Mouse (Mus musculus) intestine, postnatal 0 days (tissue): ENCODE data around the gene Triobp. TPM values are rescaled to one million over a fixed set of nuclear protein-coding genes. Genes with fewer than 3 reads are reported as not detected.

Experiments used
- ATAC-seq: fragments of 200-750 bp; cut with Nextera tagmentation; 2 replicates; pipeline ENCODE4 v1.8.0; 2017; ENCODE audit warnings: mild to moderate bottlenecking, moderate TSS enrichment, moderate library complexity
- H3K27ac ChIP-seq: fragments of 300-500 bp; sonication (generic); 2 replicates; pipeline ENCODE4 v1.5.1; 2014; ENCODE audit warnings: mild to moderate bottlenecking, low read depth, low read length, moderate library complexity
- H3K27me3 ChIP-seq: fragments of 300-500 bp; sonication (generic); replicated peaks from 2 replicates; pipeline ENCODE4 v1.6.1; 2014; ENCODE audit warnings: low read length, mixed read lengths; ENCODE audit not compliant: control insufficient read depth, insufficient read depth
- H3K36me3 ChIP-seq: fragments of 300-500 bp; sonication (generic); 2 replicates; pipeline ENCODE4 v1.6.1; 2014; ENCODE audit warnings: mild to moderate bottlenecking, moderate library complexity; ENCODE audit not compliant: control insufficient read depth, insufficient read depth
- H3K4me1 ChIP-seq: fragments of 300-500 bp; sonication (generic); replicated peaks from 2 replicates; pipeline ENCODE4 v1.6.1; 2014; ENCODE audit warnings: antibody characterized with exemption, low read length, mixed read lengths; ENCODE audit not compliant: control insufficient read depth, insufficient read depth
- H3K4me2 ChIP-seq: fragments of 300-500 bp; sonication (generic); replicated peaks from 2 replicates; pipeline ENCODE4 v1.6.1; 2014; ENCODE audit warnings: low read depth, mild to moderate bottlenecking, moderate library complexity
- H3K4me3 ChIP-seq: fragments of 300-500 bp; sonication (generic); 2 replicates; pipeline ENCODE4 v1.5.1; 2014; ENCODE audit warnings: low read depth, low read length
- H3K9ac ChIP-seq: fragments of 300-500 bp; sonication (generic); 2 replicates; pipeline ENCODE4 v1.6.1; 2014; ENCODE audit warnings: mild to moderate bottlenecking, low read depth, low read length
- H3K9me3 ChIP-seq: fragments of 300-500 bp; sonication (generic); 2 replicates; pipeline ENCODE4 v1.6.1; 2016; ENCODE audit warnings: mixed run types; ENCODE audit not compliant: control insufficient read depth
- CTCF ChIP-seq: sonication (generic); IDR thresholded peaks from 2 replicates; pipeline ENCODE4 v1.5.1; 2016; ENCODE audit warnings: low read depth, mild to moderate bottlenecking, control low read depth, antibody characterized with exemption, moderate library complexity
- WGBS: fragments of 180-500 bp; shearing (Covaris S2); extraction: QIAGEN DNeasy Blood & Tissue Kit; methylation state at CpG from one replicate; pipeline ENCODE4 v1.1.7; 2014; 5-methylcytosine and 5-hydroxymethylcytosine counted together
- polyA plus RNA-seq: library from polyadenylated mRNA; unstranded; fragments of >200 nt; fragmentation: Nextera tagmentation; extraction: Ambion mirVana; gene quantifications from 2 replicates; pipeline ENCODE4 v1.2.1, GENCODE M21; 2015

The Triobp gene
- polyA plus RNA-seq, 1 experiment from 2014 or later = 39.4 TPM

DNA sequence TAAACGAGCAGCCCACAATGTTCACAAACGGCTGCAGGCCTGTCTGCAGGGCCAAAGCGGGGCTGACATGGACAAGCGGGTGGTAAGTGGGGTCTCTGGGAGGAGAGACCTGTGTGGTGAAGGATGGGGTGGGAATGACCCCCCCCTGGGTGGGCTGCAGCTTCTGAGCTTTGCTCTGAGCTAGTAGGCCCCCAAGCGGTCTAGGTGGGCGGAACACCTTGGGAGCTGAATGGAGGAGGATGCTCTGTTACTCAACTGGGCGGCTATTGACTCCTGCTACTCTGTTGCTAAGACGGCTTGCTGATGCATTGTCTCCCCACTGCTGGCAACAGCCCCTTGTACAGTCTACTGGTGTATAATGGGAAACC is 46.1 kb upstream of the Triobp start:
- Histone ChIP-seq H3K9ac (no peak overlapping the region), H3K9me3 (no peaks in the 10 kb centered on the region), H3K4me2 (peak overlapping the region; percentile 88), H3K36me3 (peaks cover 11% of the 10 kb centered on the region; the same call in 1 of the 2 replicates), H3K27me3 (no peaks in the 10 kb centered on the region), H3K4me1 (peaks cover 14% of the 10 kb centered on the region), H3K27ac (no peak overlapping the region), H3K4me3 (no peak overlapping the region)
- no peak for ATAC-seq
- WGBS = 61% methylated on average over 8 of the region's 8 CpGs
- TF ChIP-seq CTCF = peak; percentile 22

DNA sequence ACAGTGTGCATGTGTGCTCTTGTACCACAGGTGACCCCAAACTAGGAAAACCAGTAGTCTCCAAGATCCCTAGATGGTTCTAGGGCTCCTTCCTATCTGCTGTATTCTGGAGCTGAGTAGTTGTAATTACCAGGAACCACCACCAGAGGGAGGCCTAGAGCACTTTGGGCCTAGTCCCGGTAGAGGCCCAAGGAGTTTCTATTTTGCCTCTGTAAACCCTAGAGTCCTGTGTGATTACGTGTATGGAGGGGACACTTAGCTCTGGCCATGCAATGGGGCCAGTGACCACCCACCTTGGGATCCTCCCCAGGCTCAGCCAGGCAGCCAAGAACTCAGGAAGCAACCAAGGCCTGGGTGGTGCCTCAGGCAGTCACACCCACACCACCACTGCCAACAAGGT is 44.3 kb upstream of the Triobp start:
- 0 out of 2 replicates have a peak, but pooled peaks have one; percentile 28 for ATAC-seq
- peaks cover 29% of the 10 kb centered on the region; the same call in 1 of the 2 replicates for H3K36me3 ChIP-seq

DNA sequence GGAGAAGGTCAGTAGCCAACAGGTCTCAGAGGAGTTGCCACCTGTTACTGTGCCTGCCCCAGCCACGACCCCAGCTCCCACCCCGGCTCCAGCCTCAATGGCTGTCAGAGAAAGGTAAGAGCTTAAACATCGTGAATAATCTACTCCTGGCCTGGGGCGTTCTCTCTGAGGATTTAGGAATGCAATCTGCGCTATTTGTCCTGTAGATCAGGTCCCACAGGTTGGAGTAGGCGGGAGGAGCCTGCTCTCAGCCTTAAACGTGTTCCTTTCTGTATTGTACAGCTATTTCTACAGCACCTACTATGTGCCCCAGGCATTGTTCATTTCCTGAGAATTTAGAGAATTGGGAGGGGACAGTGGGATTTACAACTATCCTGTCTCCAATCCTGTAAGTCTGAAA is 39.1 kb upstream of the Triobp start:
- H3K9ac ChIP-seq = no peak overlapping the region
- no peaks in the 10 kb centered on the region; the same call in 1 of the 2 replicates for H3K4me1 ChIP-seq
- H3K4me3 ChIP-seq = no peak overlapping the region
- no peaks in the 10 kb centered on the region for H3K9me3 ChIP-seq
- no peaks in the 10 kb centered on the region for H3K27me3 ChIP-seq
- no peak for TF ChIP-seq CTCF
- no peak overlapping the region for H3K27ac ChIP-seq
- H3K4me2 ChIP-seq = no peak overlapping the region
- no peak for ATAC-seq
- H3K36me3 ChIP-seq = peaks cover 36% of the 10 kb centered on the region; the same call in 1 of the 2 replicates
- WGBS = 74% methylated on average over 7 of the region's 7 CpGs

More for the DNA sequence above, 44.3 kb upstream of the Triobp start:
- TF ChIP-seq CTCF = peak; percentile 95
- Histone ChIP-seq H3K27ac (no peak overlapping the region), H3K4me2 (0 out of 2 replicates have a peak overlapping the region, but pooled peaks have one; percentile 13), H3K9ac (0 out of 2 replicates have a peak overlapping the region, but pooled peaks have one; percentile 34), H3K27me3 (no peaks in the 10 kb centered on the region), H3K9me3 (no peaks in the 10 kb centered on the region), H3K4me1 (peaks cover 8% of the 10 kb centered on the region; the same call in 1 of the 2 replicates), H3K4me3 (no peak overlapping the region)
- 0% methylated on average over 2 of the region's 2 CpGs for WGBS

DNA sequence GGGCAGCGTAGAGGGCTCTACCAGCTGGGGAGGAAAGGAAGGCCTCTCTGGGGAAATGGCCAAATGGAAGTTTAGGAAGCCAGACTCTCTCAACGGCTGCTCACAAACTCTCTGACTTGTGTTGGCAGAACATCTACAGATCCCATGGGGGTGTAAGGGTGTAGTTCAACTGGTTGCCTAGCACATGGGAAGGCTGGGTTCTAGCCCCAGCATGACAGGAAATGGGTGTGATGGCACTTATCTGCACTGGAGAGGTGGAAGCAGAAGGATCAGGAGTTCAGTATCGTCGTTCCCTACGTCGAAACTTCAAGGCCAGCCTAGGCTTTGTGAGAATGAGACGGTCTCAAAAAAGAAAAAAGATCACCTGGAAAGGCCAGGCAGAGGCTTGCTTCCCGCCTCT is 38.5 kb upstream of the Triobp start:
- WGBS = 78% methylated on average over 8 of the region's 8 CpGs
- Histone ChIP-seq H3K27ac (no peak overlapping the region), H3K4me1 (0 out of 2 replicates have a peak, but pooled peaks cover 1% of the 10 kb centered on the region), H3K9me3 (no peaks in the 10 kb centered on the region), H3K4me2 (no peak overlapping the region), H3K36me3 (peaks cover 31% of the 10 kb centered on the region; the same call in 1 of the 2 replicates), H3K27me3 (no peaks in the 10 kb centered on the region), H3K4me3 (no peak overlapping the region), H3K9ac (no peak overlapping the region)
- no peak for ATAC-seq
- no peak for TF ChIP-seq CTCF

DNA sequence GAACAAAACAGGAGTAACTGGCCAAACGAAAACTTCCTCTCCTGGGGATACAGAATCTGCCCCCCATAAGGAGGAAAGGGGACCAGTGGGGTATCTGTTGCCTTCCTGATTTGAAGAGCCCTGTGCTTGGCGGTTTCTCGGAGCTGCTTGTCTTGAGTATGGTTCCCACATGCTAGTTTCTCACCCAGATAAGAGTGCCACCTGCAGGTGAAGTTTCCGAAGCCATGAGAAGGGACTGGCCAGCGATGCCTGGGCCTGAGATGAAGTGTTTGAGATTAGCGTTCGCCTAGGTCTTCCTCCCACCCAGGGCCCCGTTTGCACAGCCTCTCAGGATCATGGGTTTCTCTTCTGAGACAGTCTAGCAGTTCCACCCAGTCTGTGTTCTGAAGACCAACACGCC is 35.5 kb upstream of the Triobp start:
- Histone ChIP-seq H3K9me3 (no peaks in the 10 kb centered on the region), H3K4me1 (0 out of 2 replicates have a peak, but pooled peaks cover 4% of the 10 kb centered on the region), H3K9ac (no peak overlapping the region), H3K27me3 (peaks cover 7% of the 10 kb centered on the region; the same call in 1 of the 2 replicates), H3K36me3 (peaks cover 20% of the 10 kb centered on the region; the same call in 1 of the 2 replicates), H3K4me3 (no peak overlapping the region), H3K27ac (no peak overlapping the region), H3K4me2 (no peak overlapping the region)
- no peak for ATAC-seq
- WGBS = 37% methylated on average over 9 of the region's 9 CpGs
- TF ChIP-seq CTCF = peak; percentile 74

DNA sequence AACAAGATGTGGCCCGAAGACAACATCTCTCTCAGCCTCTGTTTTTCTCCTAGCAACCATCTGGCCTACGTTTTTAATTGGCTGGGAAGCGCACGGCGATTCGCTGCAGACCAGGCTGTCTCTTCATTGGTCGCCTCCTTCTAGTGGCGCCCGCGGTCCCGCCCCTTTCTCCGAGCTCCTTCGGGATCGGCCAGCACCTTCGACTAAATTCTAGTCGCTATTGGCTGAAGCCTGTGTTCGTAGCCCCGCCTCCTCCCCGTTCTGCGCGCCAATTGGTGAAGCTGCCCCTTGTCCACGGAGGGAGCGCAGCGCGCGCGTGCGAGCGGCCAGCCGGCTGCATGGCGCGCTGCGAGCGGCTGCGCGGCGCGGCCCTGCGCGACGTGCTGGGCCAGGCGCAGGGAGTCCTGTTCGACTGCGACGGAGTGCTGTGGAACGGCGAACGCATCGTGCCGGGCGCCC is 33.9 kb upstream of the Triobp start, which contains the start of gene Pdxp:
Pdxp (plus strand) TSS at position 288 of the 459 bp plus-strand sequence.
- ATAC-seq = peak; percentile 88
- 0 out of 2 replicates have a peak, but pooled peaks cover 4% of the 10 kb centered on the region for H3K4me1 ChIP-seq
- H3K9ac ChIP-seq = peak within 1 kb of the TSS; percentile 28
- WGBS = under 1% methylated on average over 51 of the region's 51 CpGs
- H3K27ac ChIP-seq = no peak within 1 kb of the TSS; the same call in 1 of the 2 replicates
- H3K27me3 ChIP-seq = peaks cover 7% of the 10 kb centered on the region; the same call in 1 of the 2 replicates
- H3K36me3 ChIP-seq = peaks cover 3% of the 10 kb centered on the region; the same call in 1 of the 2 replicates
- no peak for TF ChIP-seq CTCF
- H3K4me3 ChIP-seq = peak within 1 kb of the TSS; percentile 45
- no peaks in the 10 kb centered on the region for H3K9me3 ChIP-seq
- H3K4me2 ChIP-seq = peak within 1 kb of the TSS; percentile 83
